Mouse (Mus musculus) kidney, adult 2 months (tissue): ENCODE data around the gene Cpeb4. TPM values are rescaled to one million over a fixed set of nuclear protein-coding genes. Genes with fewer than 3 reads are reported as not detected.

Experiments
- DNase-seq: peaks from one replicate; pipeline ENCODE4 v3.0.0; 2021
- H3K27ac ChIP-seq: fragments of 200-500 bp; 2 replicates; pipeline ENCODE4 v1.5.1; 2012; ENCODE audit warnings: low read depth, low read length, control low read depth, inconsistent platforms; ENCODE audit not compliant: insufficient read depth
- H3K27me3 ChIP-seq: fragments of 200-500 bp; replicated peaks from 2 replicates; pipeline ENCODE4 v1.6.1; 2012; ENCODE audit warnings: mild to moderate bottlenecking, moderate library complexity, low read length, inconsistent platforms; ENCODE audit not compliant: control insufficient read depth, insufficient read depth
- H3K36me3 ChIP-seq: fragments of 200-500 bp; 2 replicates; pipeline ENCODE4 v1.6.1; 2012; ENCODE audit warnings: mild to moderate bottlenecking, moderate library complexity, low read length, inconsistent platforms; ENCODE audit not compliant: control insufficient read depth, insufficient read depth
- H3K4me1 ChIP-seq: fragments of 200-500 bp; 2 replicates; pipeline ENCODE4 v1.6.1; 2011; ENCODE audit warnings: low read length; ENCODE audit not compliant: control insufficient read depth, insufficient read depth
- H3K4me3 ChIP-seq: fragments of 200-500 bp; 2 replicates; pipeline ENCODE4 v1.5.1; 2011; ENCODE audit warnings: mild to moderate bottlenecking, low read depth, low read length, control low read depth; ENCODE audit not compliant: insufficient read depth
- CTCF ChIP-seq: fragments of 200-500 bp; conservative IDR thresholded peaks from 2 replicates; pipeline ENCODE4 v1.5.1; 2011; ENCODE audit warnings: low read depth, mild to moderate bottlenecking, control low read depth, low read length, moderate library complexity, mixed read lengths; ENCODE audit not compliant: insufficient read depth, insufficient read length
- POLR2A ChIP-seq: fragments of 200-500 bp; IDR thresholded peaks from one replicate; pipeline ENCODE4 v1.6.1; 2011; ENCODE audit warnings: low read depth, low read length, control low read depth
- WGBS: fragments of 180-500 bp; shearing (Covaris S2); methylation state at CpG from one replicate; pipeline ENCODE4 v1.1.7; 2018; 5-methylcytosine and 5-hydroxymethylcytosine counted together
- polyA plus RNA-seq: library from polyadenylated mRNA; depleted of rRNA; stranded (reverse); fragments of >200 nt; gene quantifications from 2 replicates; pipeline ENCODE4 v1.2.3, GENCODE M21; 2012

Cpeb4 gene
- polyA plus RNA-seq, 1 experiment = 30.0 TPM

GRCm38 (mm10) chr11:31900736-31901135 lies 28.7 kb downstream of the Cpeb4 start:
- H3K36me3 ChIP-seq = peaks cover 5% of the 10 kb centered on the region
- H3K4me3 ChIP-seq = no peak overlapping the region
- H3K4me1 ChIP-seq = peaks cover 23% of the 10 kb centered on the region
- DNase-seq = peak; percentile 76
- 0% methylated on average over 1 of the region's 1 CpGs for WGBS
- no peak for TF ChIP-seq CTCF
- TF ChIP-seq POLR2A = no peak
- H3K27me3 ChIP-seq = no peaks in the 10 kb centered on the region
- H3K27ac ChIP-seq = peak overlapping the region; percentile 51; the same call in 1 of the 2 replicates

- peak overlapping the region; percentile 55; the same call in 1 of the 2 replicates for H3K27ac ChIP-seq
- no peaks in the 10 kb centered on the region for H3K27me3 ChIP-seq
- no peak for DNase-seq
- H3K4me1 ChIP-seq = peaks cover 28% of the 10 kb centered on the region
- peaks cover 5% of the 10 kb centered on the region for H3K36me3 ChIP-seq
- TF ChIP-seq POLR2A (no peak), CTCF (no peak)
- 60% methylated on average over 1 of the region's 1 CpGs for WGBS
- no peak overlapping the region for H3K4me3 ChIP-seq
These were observed 30.4 kb downstream of the Cpeb4 start for GRCm38 (mm10) chr11:31902251-31903001.

DNA sequence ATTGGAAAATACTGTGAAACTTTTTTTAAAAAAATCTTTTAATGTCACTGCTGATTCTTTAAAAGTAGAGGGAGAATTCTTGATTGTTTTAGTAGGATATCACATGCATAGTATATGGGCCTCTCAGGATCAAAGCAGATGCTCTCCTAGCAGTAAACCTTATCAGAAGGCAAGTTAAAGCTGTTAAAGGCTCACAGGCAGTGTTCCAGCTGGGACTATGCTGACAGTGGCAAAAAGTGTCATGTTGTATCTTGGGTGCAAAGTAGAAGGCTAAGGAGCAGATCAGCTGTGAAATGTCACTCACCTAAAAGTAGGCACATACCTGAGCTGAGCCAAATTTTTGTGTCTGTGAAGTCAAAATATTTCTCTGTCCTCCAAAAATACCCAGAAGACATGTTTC lies 34.5 kb downstream of the Cpeb4 start:
- Histone ChIP-seq H3K4me3 (no peak overlapping the region), H3K4me1 (peaks cover 17% of the 10 kb centered on the region), H3K27ac (no peak overlapping the region), H3K27me3 (no peaks in the 10 kb centered on the region), H3K36me3 (peaks cover 3% of the 10 kb centered on the region)
- DNase-seq = peak; percentile 50
- TF ChIP-seq CTCF (no peak), POLR2A (no peak)

GRCm38 (mm10) chr11:31907650-31908049 lies 35.6 kb downstream of the Cpeb4 start:
- H3K36me3 ChIP-seq = peaks cover 3% of the 10 kb centered on the region
- peaks cover 14% of the 10 kb centered on the region for H3K4me1 ChIP-seq
- peak overlapping the region; percentile 12; the same call in 1 of the 2 replicates for H3K27ac ChIP-seq
- DNase-seq = peak; percentile 62
- no peaks in the 10 kb centered on the region for H3K27me3 ChIP-seq
- 10% methylated on average over 1 of the region's 1 CpGs for WGBS
- no peak overlapping the region for H3K4me3 ChIP-seq
- TF ChIP-seq CTCF (no peak), POLR2A (no peak)

GRCm38 (mm10) chr11:31912958-31913357 lies 40.9 kb downstream of the Cpeb4 start:
- Histone ChIP-seq H3K27me3 (no peaks in the 10 kb centered on the region), H3K36me3 (peaks cover 3% of the 10 kb centered on the region), H3K4me3 (no peak overlapping the region), H3K27ac (no peak overlapping the region), H3K4me1 (0 out of 2 replicates have a peak, but pooled peaks cover 2% of the 10 kb centered on the region)
- TF ChIP-seq POLR2A (no peak), CTCF (no peak)
- DNase-seq = no peak

- Histone ChIP-seq H3K4me3 (no peak overlapping the region), H3K27me3 (no peaks in the 10 kb centered on the region), H3K27ac (no peak overlapping the region), H3K36me3 (peaks cover 9% of the 10 kb centered on the region), H3K4me1 (0 out of 2 replicates have a peak, but pooled peaks cover 2% of the 10 kb centered on the region)
- no peak for DNase-seq
- 81% methylated on average over 1 of the region's 1 CpGs for WGBS
- TF ChIP-seq CTCF (no peak), POLR2A (no peak)
These were observed 45.8 kb downstream of the Cpeb4 start for GRCm38 (mm10) chr11:31917769-31918168.

GRCm38 (mm10) chr11:31930051-31930450 lies 58.0 kb downstream of the Cpeb4 start:
- DNase-seq = no peak
- WGBS = 93% methylated on average over 10 of the region's 10 CpGs
- Histone ChIP-seq H3K4me3 (no peak overlapping the region), H3K27ac (no peak overlapping the region), H3K4me1 (no peaks in the 10 kb centered on the region; the same call in 1 of the 2 replicates), H3K36me3 (peaks cover 33% of the 10 kb centered on the region), H3K27me3 (no peaks in the 10 kb centered on the region)
- TF ChIP-seq CTCF (no peak), POLR2A (no peak)
